Mouse (Mus musculus): Measurements from ENCODE around the gene Fgd1. TPM values are rescaled to one million over a fixed set of nuclear protein-coding genes. Genes with fewer than 3 reads are reported as not detected.
A peak's percentile ranks its signal among the peaks of the same experiment; 100 is the strongest.

The Fgd1 gene
- polyA plus RNA-seq, 1 experiment from 2014 or later, result 11.7 TPM

GRCm38 (mm10) chrX:151046777-151047430 is 954 bp downstream of the Fgd1 start:
- H3K4me2 ChIP-seq (ENCODE audit: low read depth, low read length, severe bottlenecking), result peak overlapping the region; percentile 62
- ATAC-seq (replicated peaks; ENCODE audit: low FRiP score) (peak; percentile 91), DNase-seq (ENCODE audit: low spot score) (peak; percentile 91)
- H3K9ac ChIP-seq (ENCODE audit: low read length), result peak overlapping the region; percentile 79
- H3K4me3 ChIP-seq (ENCODE audit: low read depth, low read length), result peak overlapping the region; percentile 60
- no peaks in the 10 kb centered on the region for H3K9me3 ChIP-seq (ENCODE audit: control insufficient read depth, low read length)
- WGBS, result 23% methylated on average over 39 of the region's 62 CpGs
- no peaks in the 10 kb centered on the region; the same call in 1 of the 2 replicates for H3K4me1 ChIP-seq (replicated peaks; ENCODE audit: control insufficient read depth, insufficient read depth, low read length)
- no peaks in the 10 kb centered on the region for H3K27me3 ChIP-seq (ENCODE audit: control insufficient read depth, insufficient read depth, low read length)
- no peaks in the 10 kb centered on the region for H3K36me3 ChIP-seq (ENCODE audit: control insufficient read depth, insufficient read depth, low read length)
- peak overlapping the region; percentile 84 for H3K27ac ChIP-seq (ENCODE audit: low read depth, low read length)

GRCm38 (mm10) chrX:151047431-151048058 is 1.6 kb downstream of the Fgd1 start:
- ATAC-seq (replicated peaks; ENCODE audit: low FRiP score), result peak; percentile 68
- H3K27me3 ChIP-seq (ENCODE audit: control insufficient read depth, insufficient read depth, low read length), result no peaks in the 10 kb centered on the region
- peak overlapping the region; percentile 84 for H3K27ac ChIP-seq (ENCODE audit: low read depth, low read length)
- H3K36me3 ChIP-seq (ENCODE audit: control insufficient read depth, insufficient read depth, low read length), result no peaks in the 10 kb centered on the region
- 23% methylated on average over 32 of the region's 56 CpGs for WGBS
- H3K9ac ChIP-seq (ENCODE audit: low read length), result peak overlapping the region; percentile 79
- H3K9me3 ChIP-seq (ENCODE audit: control insufficient read depth, low read length), result no peaks in the 10 kb centered on the region
- peak overlapping the region; percentile 62 for H3K4me2 ChIP-seq (ENCODE audit: low read depth, low read length, severe bottlenecking)
- peak overlapping the region; percentile 60 for H3K4me3 ChIP-seq (ENCODE audit: low read depth, low read length)
- DNase-seq (ENCODE audit: low spot score), result no peak
- no peaks in the 10 kb centered on the region; the same call in 1 of the 2 replicates for H3K4me1 ChIP-seq (replicated peaks; ENCODE audit: control insufficient read depth, insufficient read depth, low read length)

- H3K4me3 ChIP-seq (ENCODE audit: low read depth, low read length), result no peak overlapping the region
- no peaks in the 10 kb centered on the region for H3K9me3 ChIP-seq (ENCODE audit: control insufficient read depth, low read length)
- no peaks in the 10 kb centered on the region; the same call in 1 of the 2 replicates for H3K27me3 ChIP-seq (ENCODE audit: control insufficient read depth, insufficient read depth, low read length)
- DNase-seq (ENCODE audit: low spot score) (no peak), ATAC-seq (replicated peaks; ENCODE audit: low FRiP score) (no peak)
- no peak overlapping the region for H3K27ac ChIP-seq (ENCODE audit: low read depth, low read length)
- WGBS, result 48% methylated on average over 8 of the region's 8 CpGs
- H3K4me1 ChIP-seq (replicated peaks; ENCODE audit: control insufficient read depth, insufficient read depth, low read length), result no peaks in the 10 kb centered on the region; the same call in 1 of the 2 replicates
- H3K36me3 ChIP-seq (ENCODE audit: control insufficient read depth, insufficient read depth, low read length), result no peaks in the 10 kb centered on the region
- peak overlapping the region; percentile 26; the same call in 1 of the 2 replicates for H3K4me2 ChIP-seq (ENCODE audit: low read depth, low read length, severe bottlenecking)
- no peak overlapping the region for H3K9ac ChIP-seq (ENCODE audit: low read length)
Measured at GRCm38 (mm10) chrX:151049661-151050215, 3.8 kb downstream of the Fgd1 start.

- H3K9ac ChIP-seq (ENCODE audit: low read length), result no peak overlapping the region
- no peak overlapping the region for H3K4me2 ChIP-seq (ENCODE audit: low read depth, low read length, severe bottlenecking)
- H3K36me3 ChIP-seq (ENCODE audit: control insufficient read depth, insufficient read depth, low read length), result no peaks in the 10 kb centered on the region
- H3K9me3 ChIP-seq (ENCODE audit: control insufficient read depth, low read length), result no peaks in the 10 kb centered on the region
- H3K27me3 ChIP-seq (ENCODE audit: control insufficient read depth, insufficient read depth, low read length), result no peaks in the 10 kb centered on the region; the same call in 1 of the 2 replicates
- H3K27ac ChIP-seq (ENCODE audit: low read depth, low read length), result no peak overlapping the region
- 69% methylated on average over 7 of the region's 7 CpGs for WGBS
- ATAC-seq (replicated peaks; ENCODE audit: low FRiP score), result no peak
- no peaks in the 10 kb centered on the region; the same call in 1 of the 2 replicates for H3K4me1 ChIP-seq (replicated peaks; ENCODE audit: control insufficient read depth, insufficient read depth, low read length)
- H3K4me3 ChIP-seq (ENCODE audit: low read depth, low read length), result no peak overlapping the region
- DNase-seq (ENCODE audit: low spot score), result no peak
Measured at GRCm38 (mm10) chrX:151050337-151050736, 4.4 kb downstream of the Fgd1 start.

- H3K4me1 ChIP-seq (replicated peaks; ENCODE audit: control insufficient read depth, insufficient read depth, low read length), result no peaks in the 10 kb centered on the region
- 77% methylated on average over 5 of the region's 6 CpGs for WGBS
- no peak overlapping the region for H3K4me3 ChIP-seq (ENCODE audit: low read depth, low read length)
- no peak for DNase-seq (ENCODE audit: low spot score)
- H3K4me2 ChIP-seq (ENCODE audit: low read depth, low read length, severe bottlenecking), result no peak overlapping the region
- H3K9ac ChIP-seq (ENCODE audit: low read length), result no peak overlapping the region
- no peaks in the 10 kb centered on the region for H3K36me3 ChIP-seq (ENCODE audit: control insufficient read depth, insufficient read depth, low read length)
- no peaks in the 10 kb centered on the region; the same call in 1 of the 2 replicates for H3K27me3 ChIP-seq (ENCODE audit: control insufficient read depth, insufficient read depth, low read length)
- H3K9me3 ChIP-seq (ENCODE audit: control insufficient read depth, low read length), result no peaks in the 10 kb centered on the region
- no peak for ATAC-seq (replicated peaks; ENCODE audit: low FRiP score)
- H3K27ac ChIP-seq (ENCODE audit: low read depth, low read length), result no peak overlapping the region
Measured at GRCm38 (mm10) chrX:151054489-151054888, 8.5 kb downstream of the Fgd1 start.

- DNase-seq (ENCODE audit: low spot score), result no peak
- Histone ChIP-seq H3K9me3 (ENCODE audit: control insufficient read depth, low read length) (no peaks in the 10 kb centered on the region), H3K9ac (ENCODE audit: low read length) (no peak overlapping the region), H3K4me2 (ENCODE audit: low read depth, low read length, severe bottlenecking) (no peak overlapping the region), H3K27ac (ENCODE audit: low read depth, low read length) (no peak overlapping the region), H3K4me3 (ENCODE audit: low read depth, low read length) (no peak overlapping the region), H3K4me1 (replicated peaks; ENCODE audit: control insufficient read depth, insufficient read depth, low read length) (no peaks in the 10 kb centered on the region), H3K36me3 (ENCODE audit: control insufficient read depth, insufficient read depth, low read length) (no peaks in the 10 kb centered on the region), H3K27me3 (ENCODE audit: control insufficient read depth, insufficient read depth, low read length) (no peaks in the 10 kb centered on the region; the same call in 1 of the 2 replicates)
- 25% methylated on average over 1 of the region's 1 CpGs for WGBS
- ATAC-seq (replicated peaks; ENCODE audit: low FRiP score), result no peak
Measured at GRCm38 (mm10) chrX:151055559-151055958, 9.6 kb downstream of the Fgd1 start.

- no peak for ATAC-seq (replicated peaks; ENCODE audit: low FRiP score)
- Histone ChIP-seq H3K27ac (ENCODE audit: low read depth, low read length) (no peak overlapping the region), H3K27me3 (ENCODE audit: control insufficient read depth, insufficient read depth, low read length) (no peaks in the 10 kb centered on the region), H3K36me3 (ENCODE audit: control insufficient read depth, insufficient read depth, low read length) (no peaks in the 10 kb centered on the region), H3K9me3 (ENCODE audit: control insufficient read depth, low read length) (no peaks in the 10 kb centered on the region), H3K9ac (ENCODE audit: low read length) (no peak overlapping the region), H3K4me2 (ENCODE audit: low read depth, low read length, severe bottlenecking) (no peak overlapping the region), H3K4me1 (replicated peaks; ENCODE audit: control insufficient read depth, insufficient read depth, low read length) (no peaks in the 10 kb centered on the region), H3K4me3 (ENCODE audit: low read depth, low read length) (no peak overlapping the region)
- DNase-seq (ENCODE audit: low spot score), result no peak
- WGBS, result 88% methylated on average over 1 of the region's 1 CpGs
Measured at GRCm38 (mm10) chrX:151059346-151059745, 13.4 kb downstream of the Fgd1 start.

GRCm38 (mm10) chrX:151061615-151062299 is 15.8 kb downstream of the Fgd1 start:
- DNase-seq (ENCODE audit: low spot score) (no peak), ATAC-seq (replicated peaks; ENCODE audit: low FRiP score) (no peak)
- Histone ChIP-seq H3K4me3 (ENCODE audit: low read depth, low read length) (no peak overlapping the region), H3K4me1 (replicated peaks; ENCODE audit: control insufficient read depth, insufficient read depth, low read length) (no peaks in the 10 kb centered on the region), H3K9me3 (ENCODE audit: control insufficient read depth, low read length) (no peaks in the 10 kb centered on the region), H3K27me3 (ENCODE audit: control insufficient read depth, insufficient read depth, low read length) (no peaks in the 10 kb centered on the region), H3K4me2 (ENCODE audit: low read depth, low read length, severe bottlenecking) (no peak overlapping the region), H3K27ac (ENCODE audit: low read depth, low read length) (no peak overlapping the region), H3K9ac (ENCODE audit: low read length) (no peak overlapping the region), H3K36me3 (ENCODE audit: control insufficient read depth, insufficient read depth, low read length) (no peaks in the 10 kb centered on the region)
- 75% methylated on average over 3 of the region's 3 CpGs for WGBS

All from forebrain, embryonic 11.5 days (tissue).